Mouse (Mus musculus) embryo, embryonic 11.5 days (tissue): ENCODE results near the gene Lkaaear1.

Source experiments
- DNase-seq: peaks from one replicate; pipeline ENCODE4 v3.0.0-alpha.2; 2012; ENCODE audit warnings: low read depth, low spot score

The Lkaaear1 gene

DNA sequence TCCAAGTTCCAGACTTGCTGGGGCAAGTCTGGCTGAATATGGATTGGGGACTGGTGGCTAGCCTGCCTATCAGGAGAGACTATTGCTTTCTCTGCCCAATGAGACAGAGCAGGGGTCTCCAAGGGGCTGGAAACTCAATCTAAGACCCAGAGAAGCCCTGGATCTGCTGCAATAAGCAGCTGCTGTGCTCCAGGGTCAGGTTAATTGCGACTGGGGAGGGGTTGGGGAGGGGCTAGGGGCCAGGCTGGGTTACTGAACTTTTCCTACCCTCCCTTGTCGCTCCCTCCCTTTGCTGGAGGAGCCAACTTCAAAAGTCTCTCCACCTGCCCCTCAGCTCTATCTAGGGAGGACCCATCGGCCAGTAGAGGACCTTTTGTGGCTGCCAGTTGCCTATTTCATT is 41.5 kb downstream of the Lkaaear1 start, which contains the start of gene Gm29797:
Gene Gm29797, plus strand, starts transcription at position 301 of the 400 bp plus-strand sequence.
- no peak for DNase-seq

DNA sequence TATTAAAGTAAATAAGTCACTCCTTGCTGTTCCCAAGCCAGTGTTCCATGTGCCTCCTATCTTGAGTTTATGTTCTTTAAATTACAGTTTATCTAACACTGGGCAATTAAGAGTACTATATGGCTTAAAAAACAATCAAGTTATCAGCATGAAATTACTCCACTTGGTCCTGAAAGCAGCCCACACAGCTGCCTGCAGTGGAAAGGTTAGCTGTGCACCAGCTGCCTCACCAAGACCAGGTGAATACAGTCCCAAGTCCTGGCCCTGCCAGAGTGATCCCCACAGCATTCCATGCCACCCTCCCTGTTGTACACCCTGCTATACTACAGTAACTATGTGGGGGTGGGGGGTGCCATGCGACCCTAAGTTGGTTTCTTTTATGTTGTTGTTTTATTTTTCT is 44.7 kb downstream of the Lkaaear1 start:
- DNase-seq: no peak

DNA sequence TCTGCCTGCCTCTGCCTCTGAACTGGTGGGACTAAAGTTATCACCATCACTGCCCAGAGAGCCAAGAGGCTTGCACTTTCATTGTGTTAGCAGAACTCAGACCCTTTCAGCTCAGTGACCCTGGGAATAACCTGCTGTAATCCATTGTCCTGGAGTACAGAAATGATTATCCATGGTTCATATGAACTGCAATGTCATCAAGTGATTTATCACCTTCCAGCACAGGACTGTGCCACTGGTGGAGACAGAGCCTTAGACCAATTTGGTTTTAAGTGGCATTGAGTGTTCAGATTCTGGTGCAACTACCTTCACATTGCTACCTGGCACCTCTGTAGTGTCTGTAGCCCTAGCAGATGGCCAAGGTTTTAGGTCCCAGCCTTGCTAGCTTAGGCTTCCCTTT is 45.2 kb downstream of the Lkaaear1 start:
- no peak for DNase-seq

DNA sequence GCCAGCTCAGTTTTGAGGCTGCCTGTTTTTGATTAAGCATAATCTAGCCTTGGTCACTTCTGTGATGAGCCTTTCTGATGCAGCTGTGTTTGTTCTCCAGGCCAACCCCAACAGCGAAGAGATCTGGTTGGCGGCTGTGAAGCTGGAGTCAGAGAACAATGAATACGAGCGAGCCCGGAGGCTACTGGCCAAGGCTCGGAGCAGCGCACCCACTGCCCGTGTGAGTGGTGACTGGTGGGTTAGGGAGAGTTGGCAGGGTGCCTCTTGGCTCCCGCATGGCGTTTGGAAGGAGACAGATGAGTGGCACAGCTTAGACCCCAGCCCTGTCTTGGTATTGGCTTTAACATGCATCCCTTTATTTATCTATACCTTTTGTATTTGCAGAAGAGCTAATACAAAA is 49.3 kb downstream of the Lkaaear1 start:
- no peak for DNase-seq
